Mouse (Mus musculus) olfactory bulb, adult 2 months (tissue): Measurements from ENCODE around the gene Ip6k1. TPM values are rescaled to one million over a fixed set of nuclear protein-coding genes. Genes with fewer than 3 reads are reported as not detected.

Source experiments
- H3K27ac ChIP-seq: fragments of 200-500 bp; 2 replicates; pipeline ENCODE4 v1.5.1; 2012; ENCODE audit warnings: low read depth, low read length; ENCODE audit not compliant: insufficient read depth
- H3K4me1 ChIP-seq: fragments of 200-500 bp; 2 replicates; pipeline ENCODE4 v1.6.1; 2012; ENCODE audit warnings: low read length; ENCODE audit not compliant: control insufficient read depth, insufficient read depth
- H3K4me3 ChIP-seq: fragments of 200-500 bp; 2 replicates; pipeline ENCODE4 v1.5.1; 2012; ENCODE audit warnings: mild to moderate bottlenecking, low read depth, low read length, moderate library complexity; ENCODE audit not compliant: insufficient read depth
- CTCF ChIP-seq: fragments of 200-500 bp; IDR thresholded peaks from 2 replicates; pipeline ENCODE4 v1.5.1; 2012; ENCODE audit warnings: low read depth, mild to moderate bottlenecking, low read length, moderate library complexity; ENCODE audit not compliant: insufficient read depth
- POLR2A ChIP-seq: fragments of 200-500 bp; IDR thresholded peaks from 2 replicates; pipeline ENCODE4 v1.6.1; 2012; ENCODE audit warnings: mild to moderate bottlenecking, low read depth, low read length, moderate library complexity; ENCODE audit not compliant: insufficient read depth
- WGBS: fragments of 180-500 bp; shearing (Covaris S2); methylation state at CpG from one replicate; pipeline ENCODE4 v1.1.7; 2018; 5-methylcytosine and 5-hydroxymethylcytosine counted together
- polyA plus RNA-seq: library from polyadenylated mRNA; stranded (reverse); fragments of >200 nt; gene quantifications from 2 replicates; pipeline ENCODE4 v1.2.4, GENCODE M21; 2012; ENCODE audit warnings: low replicate concordance; ENCODE audit not compliant: missing spikeins, insufficient read depth, insufficient read length

The Ip6k1 gene
- polyA plus RNA-seq, 1 experiment: 406 TPM

DNA sequence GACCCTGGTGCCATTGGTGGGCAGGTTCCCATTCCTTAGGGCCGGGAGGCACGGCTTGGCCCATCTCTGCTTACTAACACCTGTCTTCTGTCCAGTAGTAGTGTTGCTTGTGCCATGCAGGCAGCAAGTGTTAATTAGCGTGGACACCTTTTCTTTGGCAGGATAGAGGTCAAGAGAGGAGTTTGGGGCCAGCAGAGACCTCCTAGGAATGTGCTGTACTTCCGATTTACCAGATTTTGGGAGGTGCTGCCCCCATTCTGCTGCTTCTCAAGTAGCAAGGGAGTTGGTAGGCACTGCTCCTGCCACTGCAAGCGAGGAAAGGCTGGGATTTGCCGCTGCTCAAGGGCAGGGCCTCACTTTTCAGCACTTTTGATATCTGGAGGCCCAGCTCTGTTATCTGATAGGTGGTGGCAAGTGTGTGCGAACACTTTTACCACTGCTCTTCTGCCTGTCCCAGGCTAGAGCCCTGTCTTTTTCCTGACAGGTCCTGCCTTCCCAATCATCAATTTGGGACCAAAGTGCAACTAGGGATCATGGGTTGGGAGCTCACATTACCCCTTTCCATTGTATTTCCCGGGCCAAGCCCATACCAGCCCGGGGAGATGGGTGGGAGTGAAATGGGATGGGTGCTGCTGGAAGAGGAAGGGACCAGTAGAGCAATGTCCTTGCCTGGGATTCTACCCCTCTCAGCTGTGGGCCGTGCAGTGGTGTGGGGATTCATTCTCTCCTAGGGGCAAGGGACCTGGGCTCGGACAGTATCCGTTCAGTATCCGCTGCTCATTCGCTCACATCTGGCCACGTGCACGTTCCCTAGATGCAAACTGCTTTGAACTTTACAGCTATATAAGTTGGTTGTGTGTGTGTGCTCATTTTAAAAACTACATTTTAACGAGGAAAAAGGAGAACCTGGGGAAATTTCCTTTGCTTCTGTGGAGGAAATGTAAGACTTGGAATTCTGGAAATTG, 45.6 kb downstream of the Ip6k1 start:
- TF ChIP-seq CTCF (no peak), POLR2A (no peak)
- 46% methylated on average over 17 of the region's 17 CpGs for WGBS
- Histone ChIP-seq H3K4me1 (peaks cover 19% of the 10 kb centered on the region), H3K4me3 (no peak overlapping the region), H3K27ac (no peak overlapping the region)

DNA sequence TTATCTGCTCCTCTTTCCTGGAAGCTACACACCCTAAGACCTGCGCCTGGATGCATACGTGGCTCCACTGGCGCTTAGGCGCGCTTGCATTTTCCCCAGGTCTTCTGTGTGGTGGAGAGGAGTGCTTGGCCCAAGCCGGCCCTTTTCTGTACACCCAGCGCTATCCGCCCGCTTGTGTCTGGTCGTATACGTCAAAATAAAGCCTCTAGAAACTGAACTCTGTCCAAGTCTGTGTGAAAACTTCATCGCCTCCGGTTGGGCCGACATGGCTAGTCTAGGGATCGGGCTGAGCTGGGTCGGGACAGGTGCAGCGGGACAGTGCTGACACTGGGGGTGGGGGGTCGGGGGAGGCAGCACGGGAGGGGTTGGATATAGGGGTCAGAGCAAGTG, 46.3 kb downstream of the Ip6k1 start:
- no peak for TF ChIP-seq POLR2A
- no peak for TF ChIP-seq CTCF
- 2% methylated on average over 19 of the region's 19 CpGs for WGBS
- Histone ChIP-seq H3K4me1 (peaks cover 25% of the 10 kb centered on the region), H3K4me3 (peak overlapping the region; percentile 26; the same call in 1 of the 2 replicates), H3K27ac (no peak overlapping the region)

DNA sequence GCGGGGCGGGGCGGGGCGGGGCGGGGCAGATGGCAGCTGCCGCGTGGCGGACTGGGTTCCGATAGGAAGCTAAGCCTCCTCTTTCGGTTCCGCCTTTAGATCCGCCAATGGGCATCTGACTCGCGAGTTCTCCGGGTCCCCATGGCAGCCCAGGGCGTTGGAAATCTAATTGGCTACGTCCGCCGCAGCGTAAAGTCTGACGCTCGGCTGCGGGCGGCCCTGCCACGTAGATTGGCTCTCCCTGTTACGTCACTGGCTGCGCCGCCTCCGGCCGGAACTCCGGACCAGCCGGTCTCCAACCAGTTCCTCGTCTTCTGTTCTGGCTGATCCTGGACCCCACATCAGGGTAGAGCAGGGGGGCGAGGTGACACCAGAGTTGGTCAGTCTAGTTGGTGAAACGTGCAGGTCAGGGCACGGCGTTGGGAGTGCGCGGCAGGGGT, 46.7 kb downstream of the Ip6k1 start, which contains the start of gene Gmppb:
Gene Gmppb, plus strand, starts transcription at position 227 of the 440 bp plus-strand sequence.
- TF ChIP-seq CTCF (no peak), POLR2A (peak; percentile 55; the same call in 1 of the 2 replicates)
- peak within 1 kb of the TSS; percentile 65 for H3K4me3 ChIP-seq
- H3K27ac ChIP-seq: peak within 1 kb of the TSS; percentile 27; the same call in 1 of the 2 replicates
- under 1% methylated on average over 33 of the region's 39 CpGs for WGBS
- H3K4me1 ChIP-seq: peaks cover 25% of the 10 kb centered on the region

DNA sequence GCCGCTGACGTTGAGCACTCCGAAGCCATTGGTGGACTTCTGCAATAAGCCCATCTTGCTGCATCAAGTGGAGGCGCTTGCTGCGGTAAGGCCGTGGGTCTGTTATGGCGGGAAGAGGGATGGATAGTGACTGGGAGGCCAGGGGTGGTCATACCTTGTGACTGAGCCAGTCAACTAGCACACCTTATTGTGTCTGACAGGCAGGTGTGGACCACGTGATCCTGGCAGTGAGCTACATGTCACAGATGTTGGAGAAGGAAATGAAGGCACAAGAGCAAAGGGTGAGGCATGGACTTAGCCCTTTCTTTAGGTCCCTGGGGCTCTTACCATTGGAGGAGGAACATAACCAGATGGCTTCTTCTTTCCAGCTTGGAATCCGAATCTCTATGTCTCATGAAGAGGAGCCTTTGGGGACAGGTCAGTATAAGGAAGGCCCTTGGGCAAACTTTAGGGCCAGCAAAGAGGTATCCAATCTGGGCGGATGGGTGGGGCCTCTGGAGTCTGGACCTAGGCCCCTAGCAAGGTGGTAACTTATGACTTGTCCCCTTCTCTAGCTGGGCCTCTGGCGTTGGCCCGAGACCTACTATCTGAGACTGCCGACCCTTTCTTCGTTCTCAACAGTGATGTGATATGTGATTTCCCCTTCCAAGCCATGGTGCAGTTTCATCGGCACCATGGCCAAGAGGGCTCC, 47.4 kb downstream of the Ip6k1 start:
- H3K27ac ChIP-seq: peak overlapping the region; percentile 27; the same call in 1 of the 2 replicates
- H3K4me1 ChIP-seq: peaks cover 25% of the 10 kb centered on the region
- 39% methylated on average over 15 of the region's 15 CpGs for WGBS
- H3K4me3 ChIP-seq: peak overlapping the region; percentile 65
- TF ChIP-seq CTCF (no peak), POLR2A (no peak)

DNA sequence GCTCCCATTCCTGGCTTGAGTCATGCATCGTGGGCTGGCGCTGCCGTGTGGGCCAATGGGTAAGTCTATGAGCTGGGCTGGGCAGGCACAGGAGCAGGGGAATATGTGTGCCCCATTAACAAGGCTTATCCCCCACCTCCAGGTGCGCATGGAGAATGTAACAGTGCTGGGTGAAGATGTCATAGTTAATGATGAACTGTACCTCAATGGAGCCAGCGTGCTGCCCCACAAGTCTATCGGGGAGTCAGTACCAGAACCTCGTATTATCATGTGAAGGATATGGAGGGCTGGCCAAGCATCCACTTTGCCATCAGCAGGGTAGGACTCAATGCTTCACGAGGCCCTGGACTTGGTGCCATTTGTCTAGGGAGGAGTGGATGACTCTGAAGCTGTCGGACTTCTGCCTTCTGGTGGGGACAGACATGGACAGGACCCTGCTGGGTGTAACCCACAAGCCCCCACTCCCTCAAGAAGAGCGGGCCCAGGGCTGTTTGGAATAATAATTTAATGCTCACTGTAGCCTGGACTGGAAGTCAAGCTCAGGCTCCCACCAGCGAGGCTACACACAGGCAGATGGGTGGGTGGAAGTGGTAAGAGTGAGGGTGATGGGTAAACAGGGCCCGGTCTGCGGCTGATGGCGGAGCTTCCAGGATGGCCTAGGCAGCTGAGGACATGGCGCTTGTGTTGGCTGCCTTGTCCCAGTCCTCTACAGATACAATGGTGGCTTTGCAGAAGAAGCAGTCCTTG, 49.1 kb downstream of the Ip6k1 start:
- peaks cover 25% of the 10 kb centered on the region for H3K4me1 ChIP-seq
- WGBS: 86% methylated on average over 15 of the region's 15 CpGs
- no peak overlapping the region for H3K4me3 ChIP-seq
- TF ChIP-seq POLR2A: no peak
- TF ChIP-seq CTCF: no peak
- no peak overlapping the region for H3K27ac ChIP-seq

DNA sequence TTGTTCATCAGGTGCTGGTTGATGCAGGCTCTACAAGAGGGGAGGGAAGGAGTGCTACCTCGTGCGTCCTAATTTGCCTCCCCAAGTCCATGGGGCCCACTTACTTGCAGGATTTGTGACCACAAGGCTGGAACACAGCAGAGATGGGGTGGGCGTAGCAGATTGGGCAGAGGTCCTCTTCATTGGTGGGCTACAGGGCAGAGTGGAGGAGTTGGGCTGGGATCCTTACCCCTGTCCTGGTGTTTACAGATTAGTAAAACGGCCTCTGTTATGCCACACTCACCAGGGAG, 49.6 kb downstream of the Ip6k1 start:
- Histone ChIP-seq H3K4me3 (no peak overlapping the region), H3K27ac (no peak overlapping the region), H3K4me1 (peaks cover 25% of the 10 kb centered on the region)
- 75% methylated on average over 4 of the region's 4 CpGs for WGBS
- no peak for TF ChIP-seq CTCF
- no peak for TF ChIP-seq POLR2A

DNA sequence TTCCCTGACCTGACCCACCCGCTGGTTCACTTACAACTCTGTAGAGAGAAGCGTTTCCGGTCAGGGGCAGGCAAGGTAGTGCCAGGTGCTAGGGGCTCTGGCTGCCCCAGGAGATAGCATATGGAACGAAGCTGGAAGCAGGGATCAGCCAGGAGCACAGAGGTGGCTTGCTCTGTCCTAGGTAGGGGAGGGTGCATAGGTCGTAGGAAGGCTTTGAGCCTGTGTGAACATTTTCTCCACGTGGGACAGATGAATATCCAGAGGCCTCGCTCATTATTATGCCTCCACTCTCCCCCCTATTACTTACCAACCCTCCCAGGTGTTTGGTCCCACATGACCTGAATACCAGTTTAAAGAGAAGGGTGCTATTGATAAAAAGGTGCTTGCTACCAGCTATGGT, 50.1 kb downstream of the Ip6k1 start:
- no peak overlapping the region for H3K4me3 ChIP-seq
- H3K27ac ChIP-seq: no peak overlapping the region
- TF ChIP-seq POLR2A: no peak
- TF ChIP-seq CTCF: no peak
- WGBS: 74% methylated on average over 7 of the region's 7 CpGs
- H3K4me1 ChIP-seq: peaks cover 25% of the 10 kb centered on the region

DNA sequence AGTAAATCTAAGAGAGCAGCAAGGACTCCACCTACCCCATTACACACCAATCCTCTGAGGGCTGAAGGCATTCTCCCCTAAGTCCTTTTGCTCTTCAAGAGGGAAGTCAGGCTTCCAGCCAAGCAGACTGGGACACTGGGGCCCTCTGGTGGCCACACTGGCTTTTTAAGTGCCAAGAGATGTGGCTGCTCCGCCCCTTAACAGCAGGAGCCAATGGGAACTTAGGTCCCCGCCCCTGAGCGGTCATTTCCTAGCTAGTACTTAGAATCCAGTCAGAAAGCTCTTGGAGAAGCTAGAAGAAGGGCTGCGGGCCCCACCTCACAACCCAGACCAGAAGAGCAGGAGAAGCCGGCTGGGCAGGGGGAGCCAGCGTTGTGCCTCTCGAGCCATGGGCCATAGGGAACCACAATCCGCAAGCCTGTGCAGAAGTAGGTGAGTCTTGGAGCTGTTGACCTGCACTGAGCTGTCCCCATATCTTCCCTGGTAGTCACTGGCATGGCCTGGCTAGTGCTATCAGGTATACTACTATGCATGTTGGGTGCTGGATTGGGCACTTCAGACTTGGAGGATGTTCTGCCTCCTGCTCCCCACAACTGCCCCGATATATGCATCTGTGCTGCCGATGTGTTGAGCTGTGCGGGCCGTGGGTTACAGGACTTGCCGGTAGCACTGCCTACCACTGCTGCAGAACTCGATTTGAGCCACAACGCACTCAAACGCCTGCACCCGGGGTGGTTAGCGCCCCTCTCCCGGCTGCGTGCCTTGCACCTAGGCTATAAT, 50.8 kb downstream of the Ip6k1 start, which contains the start of gene Amigo3:
Gene Amigo3, plus strand, starts transcription at position 275 of the 780 bp plus-strand sequence.
- WGBS: 55% methylated on average over 20 of the region's 20 CpGs
- Histone ChIP-seq H3K4me1 (peaks cover 25% of the 10 kb centered on the region), H3K4me3 (no peak within 1 kb of the TSS), H3K27ac (no peak within 1 kb of the TSS)
- TF ChIP-seq POLR2A: no peak
- peak; percentile 69 for TF ChIP-seq CTCF
